Mouse (Mus musculus): ENCODE results near the gene Rabgap1l.

DNA sequence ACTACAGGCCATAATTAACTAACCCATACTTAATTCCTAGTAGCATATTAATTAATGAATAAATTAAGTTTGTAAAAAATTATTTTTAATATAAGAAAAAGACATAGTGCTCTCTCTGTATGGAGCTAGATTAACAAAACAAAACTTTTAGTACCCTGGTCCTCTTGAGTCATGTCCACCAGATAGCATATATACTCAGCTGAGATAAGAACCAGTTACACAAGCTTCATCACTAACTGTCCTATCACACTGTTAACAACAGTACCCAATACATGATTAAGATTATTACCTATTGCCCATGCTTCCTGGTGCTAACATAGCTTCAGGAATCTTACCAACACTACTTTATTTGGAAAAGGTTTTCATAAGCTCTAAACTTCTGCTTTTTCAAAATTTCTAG, 82.5 kb downstream of the Rabgap1l start:
- no peak for TF ChIP-seq POLR2A (IDR thresholded peaks at IDR 0.05; ENCODE audit: borderline replicate concordance, low read depth, low read length)
- no peak for TF ChIP-seq CTCF (IDR thresholded peaks at IDR 0.05; ENCODE audit: low read depth, low read length)
